Mouse (Mus musculus): Measurements from ENCODE around the gene Sypl2.

The Sypl2 gene

GRCm38 (mm10) chr3:108206731-108207375 is 19.6 kb downstream of the Sypl2 start:
- DNase-seq (ENCODE audit: low read depth, low spot score) = no peak

- DNase-seq (ENCODE audit: low read depth, low spot score) = no peak
These were observed 20.8 kb downstream of the Sypl2 start for GRCm38 (mm10) chr3:108205601-108206000.

- no peak for DNase-seq (ENCODE audit: low read depth, low spot score)
These were observed 22.0 kb downstream of the Sypl2 start for GRCm38 (mm10) chr3:108204470-108204869.

GRCm38 (mm10) chr3:108203621-108204325 is 22.7 kb downstream of the Sypl2 start:
- peak; percentile 70 for DNase-seq (ENCODE audit: low read depth, low spot score)

- no peak for DNase-seq (ENCODE audit: low read depth, low spot score)
These were observed 23.2 kb downstream of the Sypl2 start for GRCm38 (mm10) chr3:108203212-108203611.

GRCm38 (mm10) chr3:108202506-108202905 is 23.9 kb downstream of the Sypl2 start:
- no peak for DNase-seq (ENCODE audit: low read depth, low spot score)

GRCm38 (mm10) chr3:108200329-108201323 is 25.8 kb downstream of the Sypl2 start, which contains the start of gene Cyb561d1:
TSS of gene Cyb561d1 (minus strand) at chr3:108201212.
- DNase-seq (ENCODE audit: low read depth, low spot score) = peak; percentile 98

GRCm38 (mm10) chr3:108199231-108199630 is 27.2 kb downstream of the Sypl2 start:
- DNase-seq (ENCODE audit: low read depth, low spot score) = no peak

- DNase-seq (ENCODE audit: low read depth, low spot score) = no peak
These were observed 29.4 kb downstream of the Sypl2 start for GRCm38 (mm10) chr3:108197066-108197497.

GRCm38 (mm10) chr3:108195941-108196590 is 30.4 kb downstream of the Sypl2 start:
- DNase-seq (ENCODE audit: low read depth, low spot score) = no peak

- DNase-seq (ENCODE audit: low read depth, low spot score) = no peak
These were observed 31.2 kb downstream of the Sypl2 start for GRCm38 (mm10) chr3:108195287-108195686.

- DNase-seq (ENCODE audit: low read depth, low spot score) = no peak
These were observed 32.8 kb downstream of the Sypl2 start for GRCm38 (mm10) chr3:108193686-108194085.

- no peak for DNase-seq (ENCODE audit: low read depth, low spot score)
These were observed 36.6 kb downstream of the Sypl2 start for GRCm38 (mm10) chr3:108189897-108190296.

- DNase-seq (ENCODE audit: low read depth, low spot score) = no peak
These were observed 37.5 kb downstream of the Sypl2 start for GRCm38 (mm10) chr3:108188716-108189490.

GRCm38 (mm10) chr3:108187111-108187795 is 39.2 kb downstream of the Sypl2 start:
- DNase-seq (ENCODE audit: low read depth, low spot score) = no peak

- DNase-seq (ENCODE audit: low read depth, low spot score) = peak; percentile 72
These were observed 40.1 kb downstream of the Sypl2 start, which contains the start of gene Amigo1 for GRCm38 (mm10) chr3:108186098-108187047. TSS of gene Amigo1 (plus strand) at chr3:108186335.

GRCm38 (mm10) chr3:108185460-108186097 is 40.9 kb downstream of the Sypl2 start:
- peak; percentile 32 for DNase-seq (ENCODE audit: low read depth, low spot score)

- no peak for DNase-seq (ENCODE audit: low read depth, low spot score)
These were observed 41.7 kb downstream of the Sypl2 start for GRCm38 (mm10) chr3:108184742-108185141.
